11 mouse cellular contexts compared by ENCODE assay signal in the genomic region with DNA sequence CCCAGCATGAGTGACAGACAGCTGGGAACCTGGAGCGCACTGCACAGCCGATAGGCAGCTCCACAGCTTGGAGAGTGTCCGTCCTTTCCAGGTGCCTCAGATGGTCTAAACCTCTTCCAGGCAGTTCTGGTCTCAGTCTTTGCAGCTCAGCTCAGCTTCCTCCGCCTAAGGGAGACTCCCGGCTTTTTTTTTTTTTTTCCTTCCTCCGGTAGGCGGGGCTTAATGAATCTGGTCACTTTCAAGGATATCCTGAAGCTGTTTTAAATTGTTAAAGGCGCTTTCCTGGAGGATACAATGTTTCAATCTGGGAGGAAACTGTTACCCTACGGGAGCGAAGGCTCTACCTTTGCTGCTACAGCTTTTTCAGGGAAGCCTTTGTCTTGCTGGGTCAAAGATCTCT. TPM values are rescaled to one million over a fixed set of nuclear protein-coding genes. Genes with fewer than 3 reads are reported as not detected.
DNase-seq lines count a peak whose midpoint lies in the region; ATAC-seq and TF ChIP-seq lines count a peak whose summit lies in the region.
"Had no signal": no experiment of that assay in that cellular context is flagged by ENCODE, and none has a peak within 500 bp of the region (broad histone marks: within the 10 kb centered on the region; RNA-seq: fewer than 3 reads in every experiment).

No protein-coding gene starts in this region.

- peak; percentile 94 for DNase-seq in heart, adult 11 months
- no peak for DNase-seq in heart, postnatal 14 days
- DNase-seq in CH12.LX (ENCODE audit: extremely low read depth), result no peak
- no peak for DNase-seq in embryonic facial prominence, embryonic 14.5 days (ENCODE audit: low spot score)
- no peak for DNase-seq in right cerebral cortex, adult 18-20 months
- DNase-seq in cerebellum, postnatal 36 days, result no peak
- DNase-seq in Muller cell, postnatal 12 days (ENCODE audit: inconsistent ontology term), result no peak
- DNase-seq: cerebellum, adult 11 months had no signal

- no peak overlapping the region for H3K9ac ChIP-seq in CH12.LX (ENCODE audit: insufficient read depth, low read depth)
- H3K9ac ChIP-seq in embryonic facial prominence, embryonic 14.5 days (ENCODE audit: low read depth, low read length), result no peak overlapping the region
- no peak overlapping the region for H3K9ac ChIP-seq in intestine, embryonic 16.5 days (ENCODE audit: low read depth, low read length)
- H3K9ac ChIP-seq: forebrain, embryonic 13.5 days; hindbrain, embryonic 14.5 days had no signal

- TF ChIP-seq RAD21 in CH12.LX (IDR thresholded peaks at IDR 0.05; ENCODE audit: low read depth, low read length), result no peak

- no peaks in the 10 kb centered on the region for H3K79me2 ChIP-seq in CH12.LX (replicated peaks; ENCODE audit: control insufficient read depth, extremely low read depth, insufficient read depth, poor library complexity, severe bottlenecking)

- no peak for TF ChIP-seq EP300 in CH12.LX (IDR thresholded peaks at IDR 0.05; ENCODE audit: low read length)

- intact Hi-C loops in heart, postnatal 14 days (cut with DNase I), result no loop called here

- H3K4me1 ChIP-seq in CH12.LX (ENCODE audit: control insufficient read depth in 1 of 2, insufficient read depth in 2 of 2), result no peaks in the 10 kb centered on the region
- no peaks in the 10 kb centered on the region for H3K4me1 ChIP-seq in embryonic facial prominence, embryonic 14.5 days (ENCODE audit: control insufficient read depth, insufficient read depth, low read length)
- peaks cover 5% of the 10 kb centered on the region; the same call in 1 of the 2 replicates for H3K4me1 ChIP-seq in intestine, embryonic 16.5 days (ENCODE audit: control insufficient read depth, insufficient read depth, low read length)
- H3K4me1 ChIP-seq: forebrain, embryonic 13.5 days had no signal

- in situ Hi-C loops in CH12.LX (cut with MboI; ENCODE audit: low pct_ligation_motif_present, low pct_unique_long_range_greater_than_20kb, low sequenced_read_pairs), result no loop called here

- H3K4me3 ChIP-seq in CH12.LX (replicated peaks in 1 of 3; ENCODE audit: low read depth in 2 of 3, low read length in 2 of 3, poor library complexity in 1 of 3), result no peak overlapping the region
- H3K4me3 ChIP-seq in embryonic facial prominence, embryonic 14.5 days (ENCODE audit: low read depth, low read length), result no peak overlapping the region
- H3K4me3 ChIP-seq in intestine, embryonic 16.5 days (ENCODE audit: low read length), result no peak overlapping the region
- H3K4me3 ChIP-seq: forebrain, embryonic 13.5 days had no signal

- no peak overlapping the region for H3K4me2 ChIP-seq in CH12.LX (ENCODE audit: insufficient read depth, low read depth, poor library complexity, severe bottlenecking)
- peak overlapping the region; percentile 18; the same call in 1 of the 2 replicates for H3K4me2 ChIP-seq in embryonic facial prominence, embryonic 14.5 days (ENCODE audit: low read depth, low read length)
- H3K4me2 ChIP-seq in intestine, embryonic 16.5 days (ENCODE audit: low read depth, low read length), result 0 out of 2 replicates have a peak overlapping the region, but pooled peaks have one; percentile 5
- H3K4me2 ChIP-seq: forebrain, embryonic 13.5 days; hindbrain, embryonic 14.5 days had no signal

- ATAC-seq in embryonic facial prominence, embryonic 14.5 days (ENCODE audit: low read depth), result no peak
- ATAC-seq in intestine, embryonic 16.5 days, result peak; percentile 52; the same call in 1 of the 2 replicates
- ATAC-seq: forebrain, embryonic 13.5 days had no signal

- dilution Hi-C loops in CH12.LX (cut with MboI; ENCODE audit: extremely low pct_ligation_motif_present, extremely low pct_unique_long_range_greater_than_20kb, low sequenced_read_pairs), result no loop called here

- 25% methylated on average over 10 of the region's 10 CpGs for WGBS in embryonic facial prominence, embryonic 14.5 days
- WGBS in intestine, embryonic 16.5 days, result 31% methylated on average over 10 of the region's 10 CpGs

- no peak overlapping the region for H3K27ac ChIP-seq in CH12.LX (ENCODE audit: insufficient read depth, low read depth)
- H3K27ac ChIP-seq in embryonic facial prominence, embryonic 14.5 days (replicated peaks; ENCODE audit: low read depth, low read length), result no peak overlapping the region; the same call in 1 of the 2 replicates
- H3K27ac ChIP-seq in intestine, embryonic 16.5 days (ENCODE audit: low read length), result no peak overlapping the region
- H3K27ac ChIP-seq: forebrain, embryonic 13.5 days; hindbrain, embryonic 14.5 days had no signal

- no peaks in the 10 kb centered on the region for H3K27me3 ChIP-seq in CH12.LX (replicated peaks)
- no peaks in the 10 kb centered on the region for H3K27me3 ChIP-seq in embryonic facial prominence, embryonic 14.5 days (replicated peaks; ENCODE audit: control insufficient read depth, insufficient read depth, low read length)
- H3K27me3 ChIP-seq in intestine, embryonic 16.5 days (replicated peaks; ENCODE audit: control insufficient read depth, insufficient read depth, low read length), result no peaks in the 10 kb centered on the region
- H3K27me3 ChIP-seq: forebrain, embryonic 13.5 days had no signal

- no peaks in the 10 kb centered on the region for H3K36me3 ChIP-seq in CH12.LX (replicated peaks in 1 of 2; ENCODE audit: control insufficient read depth in 1 of 2, insufficient read depth in 1 of 2, low read length in 1 of 2)
- no peaks in the 10 kb centered on the region for H3K36me3 ChIP-seq in embryonic facial prominence, embryonic 14.5 days (ENCODE audit: control insufficient read depth, insufficient read depth, low read length)
- H3K36me3 ChIP-seq in intestine, embryonic 16.5 days (ENCODE audit: control insufficient read depth, insufficient read depth, low read length), result no peaks in the 10 kb centered on the region

- no peaks in the 10 kb centered on the region for H3K9me3 ChIP-seq in CH12.LX (replicated peaks; ENCODE audit: low read length)
- H3K9me3 ChIP-seq in embryonic facial prominence, embryonic 14.5 days (ENCODE audit: control insufficient read depth, low read length), result no peaks in the 10 kb centered on the region
- no peaks in the 10 kb centered on the region for H3K9me3 ChIP-seq in intestine, embryonic 16.5 days (ENCODE audit: control insufficient read depth, low read length)
- H3K9me3 ChIP-seq: forebrain, embryonic 13.5 days had no signal

- TF ChIP-seq POLR2A in CH12.LX (IDR thresholded peaks at IDR 0.05; ENCODE audit: low read depth, low read length), result no peak

- TF ChIP-seq CTCF in CH12.LX (conservative IDR thresholded peaks at IDR 0.05 in 1 of 2, IDR thresholded peaks at IDR 0.05 in 1 of 2; ENCODE audit: low read depth in 2 of 2, low read length in 2 of 2), result no peak

TF ChIP-seq in CH12.LX, 34 proteins besides CTCF, POLR2A, EP300 and RAD21:
- no peak for TF ChIP-seq JUN (IDR thresholded peaks at IDR 0.05; ENCODE audit: insufficient read depth, low read depth, low read length)
- TF ChIP-seq ZNF384 (IDR thresholded peaks at IDR 0.05; ENCODE audit: low read depth, low read length), result 0 out of 2 replicates have a peak, but pooled peaks have one; percentile 20

RNA-seq across cellular contexts. Expression of gene Aplp2, which starts 9.6 kb away (rescaled TPM):
- total RNA-seq in heart, postnatal 14 days (2021), result 100 to 1,000 TPM; 304 to 309 TPM
- 26.0 and 30.4 TPM in 2 replicates for total RNA-seq in CH12.LX (2012; rRNA removed)
- 39.1 and 44.3 TPM in 2 replicates for total RNA-seq in CH12.LX (2014; rRNA removed)
- 52.7 and 55.1 TPM in 2 replicates for polyA plus RNA-seq in CH12.LX (2012; ENCODE audit: insufficient read length, low read depth)
- polyA plus RNA-seq in embryonic facial prominence, embryonic 14.5 days (2014; fragmentation: Nextera tagmentation; extraction: Ambion mirVana), result 277 and 281 TPM in 2 replicates
- polyA plus RNA-seq in intestine, embryonic 16.5 days (2015; fragmentation: Nextera tagmentation; extraction: Ambion mirVana), result 203 and 204 TPM in 2 replicates

RNA-seq across cellular contexts. Expression of gene Prdm10, which starts 59.2 kb away (rescaled TPM):
- 1 to 10 TPM; 5.4 to 5.5 TPM for total RNA-seq in heart, postnatal 14 days (2021)
- total RNA-seq in CH12.LX (2012; rRNA removed) (4.5 TPM in 2 replicates), CH12.LX (2014; rRNA removed) (3.9 and 4.7 TPM in 2 replicates)
- 5.2 and 6.7 TPM in 2 replicates for polyA plus RNA-seq in CH12.LX (2012; ENCODE audit: insufficient read length, low read depth)
- polyA plus RNA-seq in embryonic facial prominence, embryonic 14.5 days (2014; fragmentation: Nextera tagmentation; extraction: Ambion mirVana), result 4.8 and 5.4 TPM in 2 replicates
- 3.5 and 4.2 TPM in 2 replicates for polyA plus RNA-seq in intestine, embryonic 16.5 days (2015; fragmentation: Nextera tagmentation; extraction: Ambion mirVana)
